Mouse (Mus musculus) heart, embryonic 11.5 days (tissue): Measurements from ENCODE around the gene Xrn2. TPM values are rescaled to one million over a fixed set of nuclear protein-coding genes. Genes with fewer than 3 reads are reported as not detected.
"Not testable (repeated sequence)": the region's sequence is repeated elsewhere in the genome, so short reads cannot be mapped to it uniquely, and the experiment has no call there.

ENCODE experiments used
- ATAC-seq: fragments of 200-750 bp; cut with Nextera tagmentation; replicated peaks from 2 replicates; pipeline ENCODE4 v1.8.0; 2017; ENCODE audit warnings: moderate library complexity; ENCODE audit not compliant: insufficient number of reproducible peaks, low FRiP score, low TSS enrichment
- H3K27ac ChIP-seq: fragments of 300-500 bp; sonication (generic); 2 replicates; pipeline ENCODE4 v1.5.1; 2014; ENCODE audit warnings: mild to moderate bottlenecking, low read depth, low read length
- H3K27me3 ChIP-seq: fragments of 300-500 bp; sonication (generic); 2 replicates; pipeline ENCODE4 v1.6.1; 2014; ENCODE audit warnings: mild to moderate bottlenecking, low read length, mixed read lengths; ENCODE audit not compliant: control insufficient read depth, insufficient read depth
- H3K36me3 ChIP-seq: fragments of 300-500 bp; sonication (generic); 2 replicates; pipeline ENCODE4 v1.6.1; 2014; ENCODE audit warnings: mild to moderate bottlenecking, low read length, moderate library complexity, mixed read lengths; ENCODE audit not compliant: control insufficient read depth, insufficient read depth
- H3K4me1 ChIP-seq: fragments of 300-500 bp; sonication (generic); 2 replicates; pipeline ENCODE4 v1.6.1; 2014; ENCODE audit warnings: low read length; ENCODE audit not compliant: control insufficient read depth, insufficient read depth
- H3K4me2 ChIP-seq: fragments of 300-500 bp; sonication (generic); 2 replicates; pipeline ENCODE4 v1.6.1; 2014; ENCODE audit warnings: mild to moderate bottlenecking, moderate library complexity
- H3K4me3 ChIP-seq: fragments of 300-500 bp; sonication (generic); 2 replicates; pipeline ENCODE4 v1.5.1; 2014; ENCODE audit warnings: low read depth, low read length
- H3K9ac ChIP-seq: fragments of 300-500 bp; sonication (generic); 2 replicates; pipeline ENCODE4 v1.6.1; 2014; ENCODE audit warnings: mild to moderate bottlenecking, low read depth, low read length, moderate library complexity
- H3K9me3 ChIP-seq: fragments of 300-500 bp; sonication (generic); replicated peaks from 2 replicates; pipeline ENCODE4 v1.6.1; 2016; ENCODE audit warnings: low read length; ENCODE audit not compliant: control insufficient read depth
- WGBS: fragments of 180-500 bp; shearing (Covaris S2); extraction: QIAGEN DNeasy Blood & Tissue Kit; methylation state at CpG from one replicate; pipeline ENCODE4 v1.1.7; 2014; ENCODE audit not compliant: insufficient replicate concordance; 5-methylcytosine and 5-hydroxymethylcytosine counted together
- polyA plus RNA-seq: library from polyadenylated mRNA; unstranded; fragments of >200 nt; fragmentation: Nextera tagmentation; extraction: Ambion mirVana; gene quantifications from 2 replicates; pipeline ENCODE4 v1.2.1, GENCODE M21; 2014

The Xrn2 gene
- polyA plus RNA-seq, 1 experiment from 2014 or later: 70.3 TPM

DNA sequence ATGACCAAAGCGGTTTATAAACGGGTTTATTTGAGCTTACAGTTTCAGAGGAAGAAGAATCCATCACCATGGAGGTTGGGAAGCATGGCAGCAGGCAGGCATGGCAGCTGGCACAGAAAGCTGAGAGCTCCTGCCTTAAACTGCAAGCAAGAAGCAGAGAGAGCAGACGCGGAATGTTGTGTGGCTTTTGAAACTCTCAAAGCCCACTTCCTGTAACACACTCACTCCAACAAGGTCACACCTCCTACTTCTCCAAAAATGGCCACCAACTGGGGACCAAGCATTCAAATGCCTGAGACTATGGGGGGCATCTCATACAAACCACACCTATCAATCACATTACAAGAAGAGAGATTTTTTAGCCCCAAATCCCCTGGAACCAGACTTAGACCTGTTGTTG is 2.7 kb upstream of the Xrn2 start:
- no peaks in the 10 kb centered on the region for H3K9me3 ChIP-seq
- H3K27ac ChIP-seq: no peak overlapping the region
- WGBS: 85% methylated on average over 4 of the region's 4 CpGs
- H3K9ac ChIP-seq: no peak overlapping the region
- no peak overlapping the region for H3K4me3 ChIP-seq
- H3K27me3 ChIP-seq: no peaks in the 10 kb centered on the region
- no peaks in the 10 kb centered on the region; the same call in 1 of the 2 replicates for H3K4me1 ChIP-seq
- H3K36me3 ChIP-seq: no peaks in the 10 kb centered on the region
- no peak for ATAC-seq
- no peak overlapping the region for H3K4me2 ChIP-seq

DNA sequence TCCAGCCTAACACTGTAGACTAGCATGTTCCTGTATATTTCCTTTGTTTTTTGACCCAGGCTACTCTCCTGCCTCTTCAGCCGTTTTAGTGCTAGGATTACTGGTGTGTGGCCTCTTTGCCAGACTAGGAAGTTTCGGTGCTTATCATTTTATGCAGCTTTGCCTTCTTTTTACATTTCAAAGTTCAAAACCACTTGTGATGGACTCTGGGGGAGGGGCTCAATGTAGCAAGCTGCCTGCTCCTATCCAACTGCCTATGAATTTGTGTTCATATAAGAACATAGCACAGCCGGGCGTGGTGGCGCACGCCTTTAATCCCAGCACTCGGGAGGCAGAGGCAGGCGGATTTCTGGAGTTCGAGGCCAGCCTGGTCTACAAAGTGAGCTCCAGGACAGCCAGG is 1.8 kb upstream of the Xrn2 start:
- H3K9me3 ChIP-seq: no peaks in the 10 kb centered on the region
- H3K27me3 ChIP-seq: no peaks in the 10 kb centered on the region
- ATAC-seq: no peak
- H3K4me3 ChIP-seq: no peak overlapping the region
- 95% methylated on average over 9 of the region's 9 CpGs for WGBS
- H3K36me3 ChIP-seq: no peaks in the 10 kb centered on the region
- no peak overlapping the region for H3K27ac ChIP-seq
- no peak overlapping the region for H3K9ac ChIP-seq
- no peak overlapping the region for H3K4me2 ChIP-seq
- no peaks in the 10 kb centered on the region; the same call in 1 of the 2 replicates for H3K4me1 ChIP-seq

DNA sequence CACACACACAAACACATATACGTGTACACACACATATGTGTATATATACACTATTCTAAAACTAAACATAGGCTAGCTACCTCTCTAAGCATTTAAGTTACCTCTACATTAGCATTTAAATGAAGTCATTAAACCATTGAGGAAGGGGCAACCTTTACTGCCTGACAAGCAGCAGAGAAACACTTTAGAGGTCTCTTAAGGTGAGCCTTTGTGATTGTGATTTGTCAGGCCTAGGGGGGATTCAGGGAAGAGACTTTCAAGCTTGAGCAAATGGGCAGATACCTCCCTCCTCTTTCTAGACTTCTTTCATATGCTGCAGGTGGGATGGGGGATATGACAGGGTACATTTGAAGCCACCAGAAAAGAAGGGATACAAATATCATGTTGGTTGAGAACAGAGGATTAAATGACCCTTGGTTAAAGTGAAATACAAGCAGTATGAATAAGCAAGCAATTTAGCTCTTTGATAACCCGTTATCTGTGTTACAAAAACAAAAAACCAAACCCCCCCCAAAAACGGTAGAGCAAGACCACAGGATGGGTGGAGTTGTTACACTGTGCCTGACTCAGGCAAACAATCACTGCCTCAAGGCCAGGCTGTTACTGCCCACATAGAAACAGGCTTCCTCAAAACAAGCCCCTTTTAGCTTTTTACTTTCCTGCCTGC is 1.2 kb upstream of the Xrn2 start:
- H3K4me2 ChIP-seq: peak overlapping the region; percentile 58
- H3K27ac ChIP-seq: peak overlapping the region; percentile 89
- no peaks in the 10 kb centered on the region for H3K9me3 ChIP-seq
- H3K36me3 ChIP-seq: no peaks in the 10 kb centered on the region
- H3K9ac ChIP-seq: peak overlapping the region; percentile 96
- H3K4me1 ChIP-seq: no peaks in the 10 kb centered on the region; the same call in 1 of the 2 replicates
- H3K4me3 ChIP-seq: peak overlapping the region; percentile 75
- no peaks in the 10 kb centered on the region for H3K27me3 ChIP-seq
- ATAC-seq: no peak
- WGBS: 63% methylated on average over 3 of the region's 3 CpGs

DNA sequence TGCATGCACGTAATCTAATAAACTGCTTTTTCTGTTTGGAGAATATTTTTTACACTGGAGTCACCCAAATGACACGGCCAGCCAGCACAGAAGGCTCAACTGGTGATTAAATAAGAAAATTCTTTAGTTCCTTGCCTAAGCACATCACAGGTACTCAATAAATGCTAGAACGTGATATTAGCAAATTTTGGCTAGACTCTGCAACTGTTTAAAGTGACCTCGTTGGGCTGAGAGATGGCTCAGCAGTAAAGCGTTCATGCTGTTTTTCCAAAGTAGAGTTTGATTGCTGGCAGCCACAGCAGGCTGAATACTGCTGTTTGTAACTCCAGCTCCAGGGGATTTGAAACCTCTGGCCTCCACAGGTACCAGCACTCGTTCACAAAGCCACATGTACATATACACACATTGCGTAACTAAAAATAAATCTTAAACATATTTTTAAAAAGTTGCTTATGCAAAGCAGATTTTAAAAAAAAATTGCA is 614 bp upstream of the Xrn2 start:
- Histone ChIP-seq H3K27me3 (no peaks in the 10 kb centered on the region), H3K36me3 (no peaks in the 10 kb centered on the region), H3K9ac (peak overlapping the region; percentile 96), H3K9me3 (no peaks in the 10 kb centered on the region), H3K4me3 (peak overlapping the region; percentile 75), H3K27ac (peak overlapping the region; percentile 89), H3K4me1 (no peaks in the 10 kb centered on the region; the same call in 1 of the 2 replicates), H3K4me2 (peak overlapping the region; percentile 58)
- WGBS: 56% methylated on average over 7 of the region's 7 CpGs
- ATAC-seq: no peak

DNA sequence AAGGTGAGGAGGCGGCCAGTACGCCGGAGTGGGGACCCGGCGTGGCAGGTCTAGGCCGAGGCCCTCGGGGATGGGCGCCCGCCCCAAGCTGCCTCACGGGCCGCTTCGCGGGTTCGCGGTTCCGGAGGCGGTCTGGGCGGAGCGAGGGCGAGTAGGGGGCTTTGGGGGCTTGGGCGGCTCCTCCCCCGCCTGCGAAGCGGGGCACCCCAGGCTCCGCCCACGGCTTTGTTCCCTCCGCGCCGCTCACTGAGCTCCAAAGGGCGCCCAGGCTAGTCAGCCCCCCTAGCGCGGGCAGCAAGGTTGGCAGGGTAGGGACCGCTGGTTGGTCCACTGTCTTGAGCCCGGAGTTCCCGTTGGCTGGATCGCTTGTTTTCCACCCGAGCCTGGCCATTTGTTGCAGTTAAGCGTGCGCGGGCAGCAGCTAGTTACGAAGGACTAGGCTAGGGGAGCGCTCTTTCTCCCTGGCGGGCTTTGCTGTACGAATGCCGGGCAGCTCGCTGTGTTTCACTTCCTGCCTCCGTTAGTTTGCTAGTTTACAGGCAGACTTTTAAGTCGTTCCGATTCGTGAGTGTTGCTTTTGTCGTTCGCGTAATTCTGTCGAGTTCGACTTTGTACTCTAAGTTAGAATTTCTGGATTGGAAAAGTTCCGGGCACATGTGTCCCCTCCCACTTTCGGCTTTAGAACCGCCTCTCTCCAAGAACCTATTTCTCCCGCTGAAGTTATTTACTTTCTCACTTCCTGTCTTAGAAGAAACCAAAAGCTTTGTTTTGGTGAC is 586 bp downstream of the Xrn2 start:
- WGBS: under 1% methylated on average over 52 of the region's 59 CpGs
- Histone ChIP-seq H3K27me3 (no peaks in the 10 kb centered on the region), H3K4me1 (no peaks in the 10 kb centered on the region; the same call in 1 of the 2 replicates), H3K4me3 (peak overlapping the region; percentile 75), H3K9ac (peak overlapping the region; percentile 96), H3K27ac (peak overlapping the region; percentile 89), H3K4me2 (peak overlapping the region; percentile 58), H3K36me3 (no peaks in the 10 kb centered on the region), H3K9me3 (no peaks in the 10 kb centered on the region)
- peak; percentile 87 for ATAC-seq

DNA sequence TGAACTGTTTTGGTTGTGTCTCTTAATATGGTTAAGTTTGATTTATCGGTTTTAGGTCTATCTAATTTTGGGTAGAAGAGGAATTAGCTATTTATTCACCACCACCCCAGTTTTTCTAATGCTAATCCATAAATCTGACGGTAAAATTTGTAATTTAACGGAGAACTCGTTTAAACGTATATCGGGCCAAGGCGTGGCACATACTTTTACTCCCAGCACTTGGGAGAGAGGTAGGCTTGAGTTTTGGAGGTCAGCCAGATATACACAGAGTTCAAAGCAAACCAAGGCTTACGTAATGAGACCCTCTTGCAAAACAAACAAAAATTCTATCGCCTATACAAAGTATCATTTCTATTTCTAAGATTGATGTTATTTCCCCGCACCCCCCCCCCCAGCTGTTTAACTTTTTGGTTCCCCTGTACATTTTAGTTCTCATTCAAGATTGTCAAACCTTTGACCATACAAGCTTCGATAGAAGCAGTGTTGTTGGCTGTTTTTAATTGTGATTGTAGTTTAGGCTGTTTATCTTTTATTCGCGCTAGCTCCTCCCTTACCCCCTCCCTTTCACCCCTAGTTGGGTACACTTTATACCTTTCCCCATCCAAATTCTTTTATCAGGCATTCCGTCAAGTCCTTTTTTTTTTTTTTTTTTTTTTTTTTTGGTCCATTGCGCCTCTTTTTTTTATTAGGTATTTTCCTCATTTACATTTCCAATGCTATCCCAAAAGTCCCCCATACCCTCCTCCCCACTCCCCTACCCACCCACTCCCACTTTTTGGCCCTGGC is 1.5 kb downstream of the Xrn2 start:
- Histone ChIP-seq H3K27ac (peak overlapping the region; percentile 89; the same call in 1 of the 2 replicates), H3K9ac (peak overlapping the region; percentile 96), H3K27me3 (no peaks in the 10 kb centered on the region), H3K4me2 (peak overlapping the region; percentile 58), H3K4me3 (peak overlapping the region; percentile 75), H3K36me3 (no peaks in the 10 kb centered on the region), H3K4me1 (no peaks in the 10 kb centered on the region; the same call in 1 of the 2 replicates), H3K9me3 (no peaks in the 10 kb centered on the region)
- 27% methylated on average over 15 of the region's 15 CpGs for WGBS
- ATAC-seq: no peak

DNA sequence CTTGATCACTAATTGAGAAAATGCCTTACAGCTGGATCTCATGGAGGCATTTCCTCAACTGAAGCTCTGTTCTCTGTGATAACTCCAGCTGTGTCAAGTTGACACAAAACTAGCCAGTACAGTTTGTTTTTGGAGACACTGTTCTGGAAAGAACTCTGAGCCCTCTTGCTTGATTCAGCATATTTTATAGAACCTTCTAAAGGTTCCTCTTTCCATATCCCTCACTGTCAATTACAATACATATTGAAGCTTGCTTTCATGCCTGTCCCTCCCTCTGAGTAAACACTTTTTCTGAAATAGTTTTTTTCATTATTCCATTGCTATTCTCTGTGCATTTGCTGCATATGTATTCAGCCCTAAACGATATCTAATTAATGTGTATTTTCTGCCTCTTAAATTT is 9.2 kb downstream of the Xrn2 start:
- H3K9ac ChIP-seq, ATAC-seq, H3K4me3 ChIP-seq, H3K36me3 ChIP-seq, H3K27ac ChIP-seq, H3K9me3 ChIP-seq, H3K4me1 ChIP-seq, H3K27me3 ChIP-seq, H3K4me2 ChIP-seq: not testable (repeated sequence)
- 90% methylated on average over 1 of the region's 1 CpGs for WGBS

DNA sequence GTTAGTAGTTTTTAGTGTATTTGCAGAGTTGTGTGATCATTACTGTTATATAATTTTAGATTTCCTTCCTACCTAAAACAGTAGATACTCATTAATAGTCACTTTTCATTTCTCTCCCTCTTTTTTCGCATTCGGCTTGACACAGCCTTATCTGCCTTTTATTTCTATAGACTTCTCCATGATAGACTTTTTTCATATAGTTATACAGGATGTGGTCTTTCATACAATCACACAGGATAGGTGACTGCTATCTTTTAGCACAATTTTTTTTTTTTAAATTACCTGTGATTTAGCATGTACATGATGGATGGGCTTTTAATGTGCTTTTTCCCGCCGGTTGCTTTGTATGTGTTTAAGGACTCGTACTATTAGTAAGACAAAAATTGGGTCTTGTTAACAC is 10.3 kb downstream of the Xrn2 start:
- Histone ChIP-seq H3K4me3 (no peak overlapping the region), H3K27ac (no peak overlapping the region), H3K9me3 (no peaks in the 10 kb centered on the region), H3K9ac (no peak overlapping the region), H3K27me3 (no peaks in the 10 kb centered on the region), H3K36me3 (peaks cover 2% of the 10 kb centered on the region; the same call in 1 of the 2 replicates), H3K4me1 (no peaks in the 10 kb centered on the region), H3K4me2 (no peak overlapping the region)
- no peak for ATAC-seq
- WGBS: 94% methylated on average over 5 of the region's 5 CpGs
